ENCODE assay signal across 8 mouse cellular contexts in the genomic region with DNA sequence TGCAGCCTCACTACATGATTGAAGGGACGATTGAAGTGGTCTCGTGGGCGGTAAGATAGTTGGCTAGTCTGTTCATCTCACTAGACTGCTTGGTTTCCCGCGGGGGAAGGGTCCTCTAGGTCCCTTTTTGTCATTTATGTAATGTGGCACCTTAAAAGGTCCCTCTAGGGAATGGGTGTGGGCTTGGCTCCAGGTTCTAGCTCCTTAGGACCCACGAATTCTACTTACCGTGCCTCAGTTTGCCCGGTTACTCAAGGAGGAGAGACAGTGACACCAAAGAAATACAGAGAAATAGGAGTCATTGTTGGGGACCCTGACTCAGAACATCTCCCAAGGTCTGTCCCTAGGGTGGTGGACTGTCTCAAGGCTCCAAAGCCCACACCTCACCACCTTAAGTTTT. TPM values are rescaled to one million over a fixed set of nuclear protein-coding genes. Genes with fewer than 3 reads are reported as not detected.
DNase-seq lines count a peak whose midpoint lies in the region; ATAC-seq and TF ChIP-seq lines count a peak whose summit lies in the region.

No protein-coding gene starts in this region.

- dilution Hi-C loops in CH12.LX (cut with MboI; ENCODE audit: extremely low pct_ligation_motif_present, extremely low pct_unique_long_range_greater_than_20kb, low sequenced_read_pairs): no loop called here

- TF ChIP-seq RAD21 in CH12.LX (IDR thresholded peaks at IDR 0.05; ENCODE audit: low read depth, low read length): no peak

- no peak for TF ChIP-seq EP300 in CH12.LX (IDR thresholded peaks at IDR 0.05; ENCODE audit: low read length)

- no peaks in the 10 kb centered on the region for H3K79me2 ChIP-seq in CH12.LX (replicated peaks; ENCODE audit: control insufficient read depth, extremely low read depth, insufficient read depth, poor library complexity, severe bottlenecking)

- peaks cover 3% of the 10 kb centered on the region for H3K9me3 ChIP-seq in CH12.LX (replicated peaks; ENCODE audit: low read length)
- H3K9me3 ChIP-seq in forebrain, embryonic 12.5 days: no peaks in the 10 kb centered on the region
- no peaks in the 10 kb centered on the region for H3K9me3 ChIP-seq in liver, embryonic 12.5 days (replicated peaks)

- 0 out of 2 replicates have a peak overlapping the region, but pooled peaks have one; percentile 85 for H3K4me2 ChIP-seq in CH12.LX (ENCODE audit: insufficient read depth, low read depth, poor library complexity, severe bottlenecking)
- peak overlapping the region; percentile 98 for H3K4me2 ChIP-seq in forebrain, embryonic 12.5 days
- peak overlapping the region; percentile 77; the same call in 1 of the 2 replicates for H3K4me2 ChIP-seq in liver, embryonic 12.5 days

- TF ChIP-seq POLR2A in CH12.LX (IDR thresholded peaks at IDR 0.05; ENCODE audit: low read depth, low read length): no peak

- H3K4me1 ChIP-seq in CH12.LX (ENCODE audit: control insufficient read depth in 1 of 2, insufficient read depth in 2 of 2): peaks cover 4 to 5% of the 10 kb centered on the region in 2 experiments; a peak in 3 of 4 replicates
- H3K4me1 ChIP-seq in forebrain, embryonic 12.5 days: peaks cover 38% of the 10 kb centered on the region
- H3K4me1 ChIP-seq in liver, embryonic 12.5 days: peaks cover 15% of the 10 kb centered on the region

- DNase-seq in heart, adult 11 months: peak; percentile 60
- DNase-seq in heart, postnatal 10 days: no peak
- no peak for DNase-seq in CH12.LX (ENCODE audit: extremely low read depth)
- DNase-seq in frontal cortex, adult 2 months (ENCODE audit: extremely low spot score in 1 of 2, low spot score in 1 of 2): no peak
- DNase-seq in spleen, postnatal 36 days (ENCODE audit: low spot score in 2 of 2): no peak
- no peak for DNase-seq in left cerebral cortex, postnatal 10 days (ENCODE audit: extremely low spot score in 1 of 2, low spot score in 2 of 2)

- H3K36me3 ChIP-seq in CH12.LX (replicated peaks in 1 of 2; ENCODE audit: control insufficient read depth in 1 of 2, insufficient read depth in 1 of 2, low read length in 1 of 2): no peaks in the 10 kb centered on the region
- no peaks in the 10 kb centered on the region for H3K36me3 ChIP-seq in forebrain, embryonic 12.5 days (replicated peaks)
- H3K36me3 ChIP-seq in liver, embryonic 12.5 days: no peaks in the 10 kb centered on the region

- 20% methylated on average over 8 of the region's 8 CpGs for WGBS in forebrain, embryonic 12.5 days
- 18% methylated on average over 8 of the region's 8 CpGs for WGBS in liver, embryonic 12.5 days (ENCODE audit: insufficient replicate concordance)

- H3K4me3 ChIP-seq in CH12.LX (replicated peaks in 1 of 3; ENCODE audit: low read depth in 2 of 3, low read length in 2 of 3, poor library complexity in 1 of 3): no peak overlapping the region
- peak overlapping the region; percentile 75 for H3K4me3 ChIP-seq in forebrain, embryonic 12.5 days (replicated peaks)
- no peak overlapping the region for H3K4me3 ChIP-seq in liver, embryonic 12.5 days

- no peak for ATAC-seq in forebrain, embryonic 12.5 days (ENCODE audit: low FRiP score)
- no peak for ATAC-seq in liver, embryonic 12.5 days

- no peak overlapping the region for H3K9ac ChIP-seq in CH12.LX (ENCODE audit: insufficient read depth, low read depth)
- H3K9ac ChIP-seq in forebrain, embryonic 12.5 days: no peak overlapping the region
- no peak overlapping the region for H3K9ac ChIP-seq in liver, embryonic 12.5 days

- peaks cover 85% of the 10 kb centered on the region for H3K27me3 ChIP-seq in CH12.LX (replicated peaks)
- H3K27me3 ChIP-seq in forebrain, embryonic 12.5 days: peaks cover 59% of the 10 kb centered on the region
- H3K27me3 ChIP-seq in liver, embryonic 12.5 days (replicated peaks): peaks cover 82% of the 10 kb centered on the region

- intact Hi-C loops in heart, postnatal 10 days (cut with DNase I): no loop called here
- intact Hi-C loops in left cerebral cortex, postnatal 10 days (cut with DNase I): no loop called here

- H3K27ac ChIP-seq in CH12.LX (ENCODE audit: insufficient read depth, low read depth): no peak overlapping the region
- no peak overlapping the region for H3K27ac ChIP-seq in forebrain, embryonic 12.5 days
- no peak overlapping the region for H3K27ac ChIP-seq in liver, embryonic 12.5 days

- in situ Hi-C loops in CH12.LX (cut with MboI; ENCODE audit: low pct_ligation_motif_present, low pct_unique_long_range_greater_than_20kb, low sequenced_read_pairs): no loop called here

- no peak for TF ChIP-seq CTCF in CH12.LX (conservative IDR thresholded peaks at IDR 0.05 in 1 of 2, IDR thresholded peaks at IDR 0.05 in 1 of 2; ENCODE audit: low read depth in 2 of 2, low read length in 2 of 2)

TF ChIP-seq in CH12.LX, 34 proteins besides CTCF, POLR2A, EP300 and RAD21:
- no peak for TF ChIP-seq ZNF384 (IDR thresholded peaks at IDR 0.05; ENCODE audit: low read depth, low read length)
- no peak for TF ChIP-seq JUN (IDR thresholded peaks at IDR 0.05; ENCODE audit: insufficient read depth, low read depth, low read length)
- no peak for TF ChIP-seq CHD1 (IDR thresholded peaks at IDR 0.05; ENCODE audit: low read depth, low read length)
- no peak for TF ChIP-seq BHLHE40 (IDR thresholded peaks at IDR 0.05; ENCODE audit: low read depth, low read length)
- TF ChIP-seq MAZ (IDR thresholded peaks at IDR 0.05; ENCODE audit: low read depth, low read length): no peak
- no peak for TF ChIP-seq GABPA (IDR thresholded peaks at IDR 0.05; ENCODE audit: insufficient replicate concordance, low read depth, low read length)
- no peak for TF ChIP-seq NELFE (IDR thresholded peaks at IDR 0.05; ENCODE audit: low read depth, low read length)
- TF ChIP-seq MAFK (IDR thresholded peaks at IDR 0.05; ENCODE audit: insufficient replicate concordance, low read length): no peak
- TF ChIP-seq SIN3A (IDR thresholded peaks at IDR 0.05; ENCODE audit: low read length): no peak
- no peak for TF ChIP-seq UBTF (IDR thresholded peaks at IDR 0.05; ENCODE audit: low read depth, low read length)
- TF ChIP-seq RCOR1 (conservative IDR thresholded peaks at IDR 0.05; ENCODE audit: low read depth, low read length): no peak
- no peak for TF ChIP-seq ELF1 (IDR thresholded peaks at IDR 0.05; ENCODE audit: low read depth, low read length)
- TF ChIP-seq USF1 (IDR thresholded peaks at IDR 0.05; ENCODE audit: low read depth, low read length): no peak
- TF ChIP-seq MEF2A (IDR thresholded peaks at IDR 0.05; ENCODE audit: borderline replicate concordance, low read depth, low read length): no peak
- no peak for TF ChIP-seq MYC (IDR thresholded peaks at IDR 0.05; ENCODE audit: low read depth, low read length)
- no peak for TF ChIP-seq TCF12 (IDR thresholded peaks at IDR 0.05; ENCODE audit: low read depth, low read length)
- no peak for TF ChIP-seq USF2 (conservative IDR thresholded peaks at IDR 0.05; ENCODE audit: low read depth, low read length)
- TF ChIP-seq MXI1 (IDR thresholded peaks at IDR 0.05; ENCODE audit: low read depth, low read length): no peak
- TF ChIP-seq JUND (conservative IDR thresholded peaks at IDR 0.05; ENCODE audit: low read depth, low read length): no peak

RNA-seq across cellular contexts. Expression of a gene that starts 1.3 kb away (rescaled TPM):
- total RNA-seq in heart, postnatal 10 days (2021): under 1 TPM; 0.22 to 0.26 TPM
- total RNA-seq in CH12.LX (2012; rRNA removed) (0.38 and 0.55 TPM in 2 replicates), CH12.LX (2014; rRNA removed) (0.08 TPM in 1 of 2 replicates, not detected in the other)
- 0.07 and 0.37 TPM in 2 replicates for polyA plus RNA-seq in CH12.LX (2012; ENCODE audit: insufficient read length, low read depth)
- polyA plus RNA-seq in forebrain, embryonic 12.5 days (2016; fragmentation: Nextera tagmentation; extraction: Ambion mirVana): 5.7 and 5.8 TPM in 2 replicates
- polyA plus RNA-seq in liver, embryonic 12.5 days (2016; fragmentation: Nextera tagmentation; extraction: Ambion mirVana): 0.33 and 0.55 TPM in 2 replicates
- 163 and 186 TPM in 2 replicates for polyA plus RNA-seq in frontal cortex, adult 2 months (2012; rRNA removed)
- total RNA-seq in left cerebral cortex, postnatal 10 days (2021): 100 to 1,000 TPM; 275 to 284 TPM

RNA-seq across cellular contexts. Expression of a gene that starts 44.2 kb away (rescaled TPM):
- 1 to 10 TPM; 2.0 to 2.5 TPM for total RNA-seq in heart, postnatal 10 days (2021)
- total RNA-seq in CH12.LX (2012; rRNA removed) (8.4 and 14.2 TPM in 2 replicates), CH12.LX (2014; rRNA removed) (8.3 and 9.4 TPM in 2 replicates)
- 5.5 and 7.1 TPM in 2 replicates for polyA plus RNA-seq in CH12.LX (2012; ENCODE audit: insufficient read length, low read depth)
- 15.5 and 17.5 TPM in 2 replicates for polyA plus RNA-seq in forebrain, embryonic 12.5 days (2016; fragmentation: Nextera tagmentation; extraction: Ambion mirVana)
- polyA plus RNA-seq in liver, embryonic 12.5 days (2016; fragmentation: Nextera tagmentation; extraction: Ambion mirVana): 7.3 and 8.5 TPM in 2 replicates
- polyA plus RNA-seq in frontal cortex, adult 2 months (2012; rRNA removed): 10.6 and 11.3 TPM in 2 replicates
- 1 to 10 TPM; 2.2 to 2.6 TPM for total RNA-seq in left cerebral cortex, postnatal 10 days (2021)

Comparison
In these comparisons a context has a peak if more than half of its experiments do, and no peak if none do; other contexts are left out.
1. RNA of a gene that starts 1.3 kb away (polyA plus RNA-seq): 163 to 186 TPM in frontal cortex, adult 2 months; 5.7 to 5.8 TPM in forebrain, embryonic 12.5 days, 0.33 to 0.55 TPM in liver, embryonic 12.5 days and 0.07 to 0.37 TPM in CH12.LX; every median in the first group is over 10 times any median in the second.
2. Peak in every context shown above with its lines, with median percentiles within 50 percentile points of each other: H3K4me2 ChIP-seq.